Mouse (Mus musculus) C2C12 (cell line): Measurements from ENCODE around the gene Ncapd2. TPM values are rescaled to one million over a fixed set of nuclear protein-coding genes. Genes with fewer than 3 reads are reported as not detected.

Experiments used
- H3K27me3 ChIP-seq: one replicate; pipeline ENCODE4 v1.6.1; 2011; ENCODE audit not compliant: control insufficient read depth, insufficient read depth, insufficient read length
- H3K36me3 ChIP-seq: one replicate; pipeline ENCODE4 v1.6.1; 2011; ENCODE audit not compliant: control insufficient read depth, insufficient read depth
- H3K4me3 ChIP-seq: one replicate; pipeline ENCODE4 v1.5.1; 2011; ENCODE audit warnings: mild to moderate bottlenecking, control low read depth; ENCODE audit not compliant: poor library complexity, insufficient read depth, severe bottlenecking
- H3K79me2 ChIP-seq: one replicate; pipeline ENCODE4 v1.6.1; 2011; ENCODE audit not compliant: control insufficient read depth, insufficient read depth
- H3K79me3 ChIP-seq: one replicate; pipeline ENCODE4 v1.6.1; 2011; ENCODE audit warnings: low read depth, control low read depth
- H3ac ChIP-seq: one replicate; pipeline ENCODE3; 2011; ENCODE audit warnings: low read depth; ENCODE audit not compliant: control insufficient read depth, insufficient read length
- CEBPB ChIP-seq: IDR thresholded peaks from one replicate; pipeline ENCODE4 v1.6.1; 2011; ENCODE audit warnings: low read depth, mild to moderate bottlenecking, control low read depth, moderate library complexity
- CTCF ChIP-seq: IDR thresholded peaks from one replicate; pipeline ENCODE4 v1.5.1; 2011; ENCODE audit not compliant: control insufficient read depth, insufficient read depth, insufficient read length
- FOSL1 ChIP-seq: IDR thresholded peaks from one replicate; pipeline ENCODE4 v1.8.0; 2011; ENCODE audit warnings: mild to moderate bottlenecking, low read length; ENCODE audit not compliant: poor library complexity, insufficient read depth, severe bottlenecking
- MAX ChIP-seq: IDR thresholded peaks from one replicate; pipeline ENCODE4 v1.6.1; 2011; ENCODE audit warnings: mild to moderate bottlenecking, control low read depth
- MYOD1 ChIP-seq: IDR thresholded peaks from one replicate; pipeline ENCODE4 v1.6.1; 2011; ENCODE audit warnings: low read depth; ENCODE audit not compliant: control insufficient read depth, insufficient read length
- MYOG ChIP-seq: IDR thresholded peaks from one replicate; pipeline ENCODE4 v1.6.1; 2011; ENCODE audit not compliant: control insufficient read depth, insufficient read length; ENCODE audit errors: extremely low read depth
- USF1 ChIP-seq: IDR thresholded peaks from one replicate; pipeline ENCODE4 v1.6.1; 2011; ENCODE audit warnings: low read depth, mild to moderate bottlenecking, control low read depth, moderate library complexity
- microRNA-seq: library from miRNA; unstranded; fragments of <30 nt; microRNA quantifications from one replicate; pipeline ENCODE4, GENCODE M21; 2019; ENCODE audit warnings: borderline microRNAs expressed
- polyA plus RNA-seq: library from polyadenylated mRNA; unstranded; fragments of >200 nt; fragmentation: generic; extraction: Trizol; gene quantifications from one replicate; pipeline ENCODE4 v1.2.1, GENCODE M21; 2012; ENCODE audit warnings: missing spikeins

Ncapd2 gene
- polyA plus RNA-seq, 1 experiment: 78.7 TPM

DNA sequence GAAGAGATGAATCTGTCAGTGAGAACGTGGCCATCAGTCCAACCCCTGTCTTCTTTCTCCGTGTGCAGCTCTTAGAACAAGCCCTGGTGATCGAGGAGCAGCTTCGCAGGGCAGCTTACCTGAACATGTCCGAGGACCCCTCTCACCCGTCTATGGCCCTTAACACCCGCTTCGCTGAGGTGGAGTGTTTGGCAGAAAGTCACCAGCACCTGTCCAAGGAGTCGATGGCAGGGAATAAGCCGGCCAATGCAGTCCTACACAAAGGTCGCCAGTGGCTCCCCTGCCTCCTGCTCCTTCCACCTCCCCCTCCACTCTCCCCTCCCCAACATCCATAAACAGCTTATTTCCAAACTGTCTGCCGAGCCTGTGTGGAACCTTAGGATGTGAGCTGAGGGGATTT lies 62.8 kb downstream of the Ncapd2 start:
- no peak overlapping the region for H3K4me3 ChIP-seq
- peaks cover 17% of the 10 kb centered on the region for H3K79me3 ChIP-seq
- H3ac ChIP-seq: no peak overlapping the region
- TF ChIP-seq MYOG (no peak), CTCF (no peak), CEBPB (no peak), FOSL1 (no peak), MYOD1 (no peak), MAX (no peak), USF1 (no peak)
- peaks cover 70% of the 10 kb centered on the region for H3K36me3 ChIP-seq
- peaks cover 21% of the 10 kb centered on the region for H3K79me2 ChIP-seq
- H3K27me3 ChIP-seq: no peaks in the 10 kb centered on the region

- TF ChIP-seq CEBPB: no peak
- no peak for TF ChIP-seq CTCF
- TF ChIP-seq MYOD1: no peak
- no peak for TF ChIP-seq USF1
- no peak for TF ChIP-seq MYOG
- TF ChIP-seq MAX: no peak
- Histone ChIP-seq H3K79me2 (no peaks in the 10 kb centered on the region), H3K36me3 (peaks cover 100% of the 10 kb centered on the region), H3ac (no peak overlapping the region), H3K79me3 (no peaks in the 10 kb centered on the region), H3K27me3 (no peaks in the 10 kb centered on the region), H3K4me3 (no peak overlapping the region)
Observed at GRCm38 (mm10) chr6:125119387-125119786, 72.1 kb downstream of the Ncapd2 start.

Small RNAs within 50 kb of the gene (microRNA-seq; reads per million reads assigned to microRNA genes)
- gene Mir3098: 1.4 reads per million, percentile 32 among the genes with 10 or more reads in this experiment
- not detected for gene Mir8113

Other genes with a start within 250 kb of the Ncapd2 start
- 165 TPM for gene Cops7a, start 226.2 kb downstream of the Ncapd2 start, polyA plus RNA-seq
- gene Pianp, start 195.0 kb downstream of the Ncapd2 start, polyA plus RNA-seq: 1.1 TPM
- gene Zfp384, start 182.6 kb downstream of the Ncapd2 start, polyA plus RNA-seq: 27.8 TPM
- gene Ing4, start 151.9 kb downstream of the Ncapd2 start, polyA plus RNA-seq: 23.6 TPM
- gene Acrbp, start 142.0 kb downstream of the Ncapd2 start, polyA plus RNA-seq: 0.91 TPM
- gene Lpar5, start 123.8 kb downstream of the Ncapd2 start, polyA plus RNA-seq: not detected
- gene Chd4, start 95.7 kb downstream of the Ncapd2 start, polyA plus RNA-seq: 99.7 TPM
- gene Nop2, start 59.8 kb downstream of the Ncapd2 start, polyA plus RNA-seq: 132 TPM
- gene Iffo1, start 46.5 kb downstream of the Ncapd2 start, polyA plus RNA-seq: 18.4 TPM
- 7,334 TPM for gene Gapdh, start 25.2 kb downstream of the Ncapd2 start, polyA plus RNA-seq
- gene Mrpl51, start 100 bp upstream of the Ncapd2 start, polyA plus RNA-seq: 147 TPM
- gene Vamp1, start 23.9 kb upstream of the Ncapd2 start, polyA plus RNA-seq: 0.69 TPM
- gene Tapbpl, start 40.2 kb upstream of the Ncapd2 start, polyA plus RNA-seq: 2.3 TPM
- 0.07 TPM for gene Cd27, start 45.3 kb upstream of the Ncapd2 start, polyA plus RNA-seq
- gene Tuba3a, start 94.3 kb upstream of the Ncapd2 start, polyA plus RNA-seq: 0.05 TPM
- gene Ltbr, start 122.2 kb upstream of the Ncapd2 start, polyA plus RNA-seq: 83.0 TPM
- 0.16 TPM for gene Scnn1a, start 129.0 kb upstream of the Ncapd2 start, polyA plus RNA-seq
- gene Tnfrsf1a, start 157.7 kb upstream of the Ncapd2 start, polyA plus RNA-seq: 65.4 TPM
- 0.09 TPM for gene Plekhg6, start 189.1 kb upstream of the Ncapd2 start, polyA plus RNA-seq